Mouse (Mus musculus) lung, embryonic 14.5 days (tissue): Measurements from ENCODE around the gene Gm13023. TPM values are rescaled to one million over a fixed set of nuclear protein-coding genes. Genes with fewer than 3 reads are reported as not detected.
"Not testable (repeated sequence)": the region's sequence is repeated elsewhere in the genome, so short reads cannot be mapped to it uniquely, and the experiment has no call there.

Experiments
- ATAC-seq: fragments of 200-750 bp; cut with Nextera tagmentation; 2 replicates; pipeline ENCODE4 v1.8.0; 2017; ENCODE audit warnings: mild to moderate bottlenecking, moderate TSS enrichment, moderate library complexity; ENCODE audit not compliant: insufficient read depth
- DNase-seq: peaks from one replicate; pipeline ENCODE4 v3.0.0-alpha.2; 2015
- H3K27ac ChIP-seq: fragments of 300-500 bp; sonication (generic); 2 replicates; pipeline ENCODE4 v1.5.1; 2014; ENCODE audit warnings: low read depth, mild to moderate bottlenecking, moderate library complexity
- H3K27me3 ChIP-seq: fragments of 300-500 bp; sonication (generic); 2 replicates; pipeline ENCODE4 v1.6.1; 2014; ENCODE audit warnings: low read length, control low read depth; ENCODE audit not compliant: insufficient read depth
- H3K36me3 ChIP-seq: fragments of 300-500 bp; sonication (generic); 2 replicates; pipeline ENCODE4 v1.6.1; 2014; ENCODE audit warnings: control low read depth; ENCODE audit not compliant: insufficient read depth
- H3K4me1 ChIP-seq: fragments of 300-500 bp; sonication (generic); 2 replicates; pipeline ENCODE4 v1.6.1; 2014; ENCODE audit warnings: antibody characterized with exemption, control low read depth; ENCODE audit not compliant: insufficient read depth
- H3K4me2 ChIP-seq: fragments of 300-500 bp; sonication (generic); 2 replicates; pipeline ENCODE4 v1.6.1; 2014; ENCODE audit warnings: mild to moderate bottlenecking
- H3K4me3 ChIP-seq: fragments of 300-500 bp; sonication (generic); 2 replicates; pipeline ENCODE4 v1.5.1; 2014; ENCODE audit warnings: low read depth, low read length
- H3K9ac ChIP-seq: fragments of 300-500 bp; sonication (generic); 2 replicates; pipeline ENCODE4 v1.6.1; 2014
- H3K9me3 ChIP-seq: fragments of 300-500 bp; sonication (generic); 2 replicates; pipeline ENCODE4 v1.6.1; 2016; ENCODE audit warnings: low read depth, low read length, control low read depth
- CTCF ChIP-seq: IDR thresholded peaks from 2 replicates; pipeline ENCODE4 v1.5.1; 2016; ENCODE audit warnings: antibody characterized with exemption, low read depth
- WGBS: fragments of 180-500 bp; shearing (Covaris S2); extraction: QIAGEN DNeasy Blood & Tissue Kit; methylation state at CpG from one replicate; pipeline ENCODE4 v1.1.7; 2014; 5-methylcytosine and 5-hydroxymethylcytosine counted together
- polyA plus RNA-seq: library from polyadenylated mRNA; unstranded; fragments of >200 nt; fragmentation: Nextera tagmentation; extraction: Ambion mirVana; gene quantifications from 2 replicates; pipeline ENCODE4 v1.2.1, GENCODE M21; 2014

Gene Gm13023
- polyA plus RNA-seq: not detected in 2 replicates

DNA sequence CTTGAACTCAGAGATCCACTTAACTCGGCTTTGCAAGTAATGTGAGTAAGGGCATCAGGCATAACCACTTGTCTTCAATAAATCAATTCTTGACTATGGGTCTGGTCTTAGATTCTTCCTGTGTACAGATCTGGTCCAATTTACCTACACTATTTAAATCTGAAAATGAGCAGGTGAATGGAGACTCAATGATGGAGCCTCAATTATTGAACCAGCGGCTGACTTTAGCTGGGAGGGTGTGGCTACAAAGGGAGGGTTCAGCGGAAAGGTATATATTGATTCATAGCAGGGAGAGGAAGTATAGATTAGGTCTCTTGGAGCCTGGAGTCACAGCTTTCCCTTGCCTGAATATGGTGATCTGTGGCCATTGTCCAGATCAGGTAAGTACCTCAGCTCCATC is at the start of gene Gm13023:
Gene Gm13023 (plus strand): TSS at position 301 of the 400 bp plus-strand sequence.
- not testable (repeated sequence) for ATAC-seq, H3K4me3 ChIP-seq, H3K9me3 ChIP-seq, H3K9ac ChIP-seq, H3K4me2 ChIP-seq, H3K27ac ChIP-seq, DNase-seq, H3K36me3 ChIP-seq, H3K27me3 ChIP-seq, H3K4me1 ChIP-seq
- WGBS: 83% methylated on average over 3 of the region's 3 CpGs

DNA sequence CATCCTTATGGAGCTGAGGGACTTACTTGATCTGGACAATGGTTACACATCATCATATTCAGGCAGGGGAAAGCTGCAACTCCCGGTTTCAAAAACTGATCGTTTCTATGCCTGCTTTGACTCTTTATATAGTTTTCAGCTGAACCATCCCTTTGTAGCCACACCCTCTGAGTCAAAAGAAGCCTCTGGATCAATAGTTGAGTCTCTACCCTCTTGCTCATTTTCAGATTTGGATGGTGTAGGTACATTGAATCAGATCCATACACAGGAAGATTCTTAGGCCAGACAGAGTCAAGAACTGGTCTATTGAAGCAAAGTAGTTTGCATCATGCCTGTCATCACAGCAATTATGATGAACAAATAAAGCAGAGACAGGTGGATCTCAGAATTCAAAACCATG is 26.8 kb downstream of the Gm13023 start, which contains the start of gene Gm13084:
Gene Gm13084 (minus strand): TSS at position 101 of the 400 bp plus-strand sequence.
- Histone ChIP-seq H3K27ac (no peak within 1 kb of the TSS), H3K27me3 (no peaks in the 10 kb centered on the region), H3K9me3 (no peaks in the 10 kb centered on the region; the same call in 1 of the 2 replicates), H3K4me2 (no peak within 1 kb of the TSS), H3K4me3 (no peak within 1 kb of the TSS), H3K9ac (no peak within 1 kb of the TSS), H3K36me3 (no peaks in the 10 kb centered on the region), H3K4me1 (no peaks in the 10 kb centered on the region)
- DNase-seq: no peak
- no peak for TF ChIP-seq CTCF
- ATAC-seq: no peak
- WGBS: 76% methylated on average over 2 of the region's 2 CpGs

Other genes with a start within 250 kb of the Gm13023 start
- gene BC080695, start 237.7 kb upstream of the Gm13023 start, polyA plus RNA-seq: not detected in 2 replicates
- not detected in 2 replicates for gene Gm13057, start 237.6 kb upstream of the Gm13023 start, polyA plus RNA-seq
- not detected in 2 replicates for gene Gm13083, start 174.3 kb upstream of the Gm13023 start, polyA plus RNA-seq
- gene Gm13088, start 132.1 kb upstream of the Gm13023 start, polyA plus RNA-seq: not detected in 2 replicates
- not detected in 2 replicates for gene Gm13089, start 86.6 kb upstream of the Gm13023 start, polyA plus RNA-seq
- not detected in 2 replicates for gene Gm13078, start 69.9 kb upstream of the Gm13023 start, polyA plus RNA-seq
- not detected in 2 replicates for gene Gm13084, start 26.7 kb downstream of the Gm13023 start, polyA plus RNA-seq
- gene Gm13103, start 57.1 kb downstream of the Gm13023 start, polyA plus RNA-seq: not detected in 2 replicates
- gene Pramef6, start 111.0 kb downstream of the Gm13023 start, polyA plus RNA-seq: not detected in 2 replicates
- gene Pramef25, start 161.7 kb downstream of the Gm13023 start, polyA plus RNA-seq: not detected in 2 replicates
- gene Gm13101, start 177.6 kb downstream of the Gm13023 start, polyA plus RNA-seq: not detected in 2 replicates
- gene Pramef17, start 205.0 kb downstream of the Gm13023 start, polyA plus RNA-seq: not detected in 2 replicates